Mouse (Mus musculus) embryo, embryonic 10 days (tissue): ENCODE measurements at regions not wholly inside any gene's neighbourhood (a gene's known extent, or its start where the extent isn't known, plus 50 kb on each side); places are given as distances from the start of the nearest gene placed in this dataset.

Experiments used
- DNase-seq: peaks from one replicate; pipeline ENCODE4 v3.0.0-alpha.2; 2015; ENCODE audit warnings: low spot score

DNA sequence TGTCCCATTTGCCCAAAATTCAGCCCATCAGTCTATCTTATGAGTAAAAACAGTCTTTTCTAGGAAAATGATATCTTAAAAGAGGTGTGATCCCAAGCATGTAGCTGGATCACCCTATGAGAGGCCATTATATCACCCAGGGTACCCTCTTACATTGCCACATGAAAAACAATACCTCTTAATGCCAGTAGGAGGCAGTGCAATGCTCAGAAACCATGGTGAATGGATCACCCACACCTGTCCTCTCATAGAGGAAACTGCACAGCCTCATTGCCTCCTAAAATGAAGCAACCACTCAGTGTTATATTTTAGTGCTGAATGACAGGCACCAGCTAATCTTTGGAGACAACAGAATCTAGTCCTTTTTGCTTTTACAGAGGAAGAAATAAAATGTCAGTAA, 114.0 kb upstream of the Nxt1 start:
- no peak for DNase-seq

- DNase-seq: no peak
These were observed 107.8 kb upstream of the Cd93 start for GRCm38 (mm10) chr2:148551207-148551606.

GRCm38 (mm10) chr2:148549618-148550017, 106.3 kb upstream of the Cd93 start:
- DNase-seq: no peak

- DNase-seq: no peak
These were observed 99.0 kb upstream of the Cd93 start for GRCm38 (mm10) chr2:148542340-148542739.

GRCm38 (mm10) chr2:148537914-148538510, 94.6 kb upstream of the Cd93 start:
- no peak for DNase-seq

GRCm38 (mm10) chr2:148537251-148537650, 93.9 kb upstream of the Cd93 start:
- no peak for DNase-seq

DNA sequence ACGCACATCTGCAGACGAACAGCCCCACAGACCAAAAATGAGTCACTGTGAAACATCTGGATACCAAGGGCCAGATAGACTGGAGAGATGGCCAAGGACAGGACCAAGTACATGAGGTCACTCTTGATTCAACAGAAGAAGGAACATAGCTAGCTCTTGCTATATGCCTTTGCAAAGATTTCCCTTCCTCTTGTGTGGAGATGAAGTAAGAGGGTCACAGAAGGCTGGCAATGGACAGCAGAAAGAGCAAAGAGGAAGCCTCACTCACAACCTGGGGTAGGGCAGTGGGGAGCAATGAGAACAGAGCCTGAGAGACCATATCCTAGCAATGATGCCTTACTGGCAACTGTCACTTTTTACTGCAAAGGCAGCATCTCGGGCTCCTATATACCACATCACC, 93.2 kb upstream of the Cd93 start:
- DNase-seq: no peak

GRCm38 (mm10) chr2:148535562-148536180, 92.3 kb upstream of the Cd93 start:
- DNase-seq: peak; percentile 58

DNA sequence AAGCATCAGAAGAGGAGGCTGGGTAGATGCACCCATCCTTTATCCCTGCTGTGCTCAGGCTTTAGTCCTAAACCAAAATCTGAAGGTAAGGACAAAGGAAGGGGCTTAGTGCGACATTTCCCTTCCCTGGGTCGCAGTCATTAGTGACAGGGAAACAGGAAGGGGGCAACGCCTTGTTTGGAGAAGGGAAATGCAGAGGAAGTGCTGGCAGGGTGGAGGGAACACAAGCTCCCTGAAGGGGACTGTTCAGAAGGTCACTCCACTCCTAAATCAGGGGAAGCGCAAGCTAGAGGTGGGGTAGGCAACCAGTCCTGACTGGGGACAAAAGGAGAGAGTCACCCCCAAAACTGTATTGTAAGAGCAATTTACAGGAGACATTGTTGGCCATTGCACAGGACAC, 88.7 kb upstream of the Cd93 start:
- no peak for DNase-seq

GRCm38 (mm10) chr2:148530546-148530945, 87.2 kb upstream of the Cd93 start:
- no peak for DNase-seq

- DNase-seq: peak; percentile 43
These were observed 86.5 kb upstream of the Cd93 start for GRCm38 (mm10) chr2:148529900-148530299.

DNA sequence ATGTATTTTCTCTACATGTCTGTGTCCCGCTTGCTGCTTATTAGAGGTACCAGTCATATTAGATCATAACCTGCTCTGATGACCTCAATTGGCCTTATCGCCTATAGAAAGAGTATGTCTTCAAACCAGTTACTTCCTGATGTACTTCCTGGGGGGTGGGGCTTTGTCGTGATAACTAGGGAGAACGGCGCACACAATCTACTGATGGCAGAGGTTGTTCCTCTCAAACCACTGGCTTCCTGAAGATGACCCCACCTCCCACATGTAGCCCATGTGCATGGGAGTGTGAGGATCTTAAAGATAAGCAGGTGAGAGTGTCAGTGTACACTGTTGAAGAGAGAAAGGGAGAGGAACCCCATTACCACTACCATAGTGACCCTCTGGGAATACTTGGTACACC, 84.4 kb upstream of the Cd93 start:
- DNase-seq: no peak

DNA sequence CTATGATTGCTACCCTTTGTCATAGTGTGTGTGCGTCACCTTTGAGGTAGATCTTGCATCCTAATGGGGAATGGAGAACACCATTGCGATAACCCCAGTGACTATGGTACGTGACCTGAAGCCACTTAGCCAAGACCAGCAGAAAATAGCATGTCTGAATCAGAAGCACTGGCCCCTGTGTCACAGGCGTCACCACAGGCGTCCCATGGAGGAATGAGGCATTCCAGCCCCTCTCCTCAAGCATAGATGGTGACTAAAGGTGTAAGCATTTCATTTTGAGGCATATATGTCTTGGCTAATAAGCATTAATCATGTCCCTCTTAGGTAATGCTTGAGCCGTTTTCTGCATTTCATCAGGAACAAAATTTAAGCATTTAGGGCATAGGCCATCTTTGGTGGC, 82.1 kb upstream of the Cd93 start:
- no peak for DNase-seq

GRCm38 (mm10) chr2:148523401-148523800, 80.0 kb upstream of the Cd93 start:
- no peak for DNase-seq

GRCm38 (mm10) chr2:148522936-148523335, 79.6 kb upstream of the Cd93 start:
- DNase-seq: no peak

DNA sequence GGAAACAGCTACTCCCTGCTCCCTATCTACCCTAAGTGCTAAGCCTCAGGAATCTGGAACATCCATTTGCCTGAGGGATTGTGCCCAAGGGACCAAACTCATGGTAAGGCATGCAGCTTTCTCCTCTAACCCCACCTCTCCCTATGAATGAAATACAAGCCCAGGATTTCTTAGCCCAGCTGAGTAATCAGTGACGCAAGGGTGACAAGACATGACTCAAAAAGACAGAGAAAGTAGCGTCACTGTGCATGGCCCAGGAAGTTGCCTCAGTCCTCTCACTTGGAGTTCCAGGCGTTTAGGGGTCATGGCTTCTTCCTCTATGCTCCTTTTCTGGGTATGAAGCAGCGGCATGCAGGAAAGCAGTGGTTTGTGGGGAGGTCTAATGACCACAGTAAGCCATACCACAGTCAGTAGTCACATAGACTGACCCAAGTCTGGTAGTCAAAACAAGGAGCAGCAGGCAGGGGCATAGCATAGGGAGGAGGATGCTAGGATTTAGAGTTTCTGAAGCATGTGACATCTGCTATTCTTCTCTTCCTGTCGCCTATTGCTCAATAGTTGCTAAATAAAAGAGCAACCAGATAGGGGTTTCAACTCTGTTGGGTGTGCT, 78.7 kb upstream of the Cd93 start:
- DNase-seq: no peak

DNA sequence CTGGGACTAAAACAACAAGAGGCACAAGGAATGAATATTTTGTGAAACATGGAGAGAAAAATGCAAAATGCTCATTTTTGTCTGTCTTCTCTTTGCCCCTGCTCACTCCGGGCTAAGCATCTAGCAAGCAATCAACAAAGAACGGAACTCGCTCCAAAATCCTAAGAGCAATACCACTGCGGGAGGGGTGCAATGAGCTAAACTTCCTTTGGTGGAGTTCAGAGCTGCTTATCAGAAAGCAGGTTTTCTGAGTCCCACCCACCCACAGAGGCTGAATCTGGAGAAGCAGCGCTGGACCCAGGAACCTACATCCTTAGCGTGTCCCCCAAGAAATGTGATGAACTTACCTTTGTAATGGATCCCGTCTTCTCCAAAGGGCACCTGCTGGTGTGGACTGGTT, 76.9 kb upstream of the Cd93 start:
- no peak for DNase-seq

DNA sequence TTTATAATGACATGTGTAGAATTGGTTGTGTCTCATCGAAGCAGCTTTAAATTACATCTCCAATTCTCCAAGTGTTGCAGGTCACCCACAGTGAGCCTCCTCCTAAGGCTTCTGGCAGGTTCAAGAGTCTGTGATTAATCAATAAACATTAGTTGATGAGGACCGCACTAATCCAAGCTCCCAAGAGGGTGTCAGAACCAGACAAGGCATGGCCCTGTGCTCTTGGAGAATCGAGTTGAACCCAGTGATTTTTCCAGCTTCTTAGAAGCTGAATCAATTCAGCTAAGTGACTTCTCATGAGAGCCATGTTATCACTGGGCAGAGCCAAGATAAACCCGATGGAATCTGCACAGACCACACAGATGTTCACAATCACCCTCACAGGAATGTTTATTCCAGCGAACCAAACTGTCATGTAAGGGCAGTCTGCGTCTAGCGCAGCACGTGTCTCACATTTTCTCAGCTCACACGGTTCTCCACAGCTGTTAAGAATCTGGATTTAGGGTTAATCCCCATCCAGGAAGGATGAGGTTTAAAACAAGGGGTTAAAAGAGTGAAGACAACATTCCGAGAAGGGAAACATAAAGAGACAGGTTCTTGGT, 76.4 kb upstream of the Cd93 start:
- peak; percentile 51 for DNase-seq

DNA sequence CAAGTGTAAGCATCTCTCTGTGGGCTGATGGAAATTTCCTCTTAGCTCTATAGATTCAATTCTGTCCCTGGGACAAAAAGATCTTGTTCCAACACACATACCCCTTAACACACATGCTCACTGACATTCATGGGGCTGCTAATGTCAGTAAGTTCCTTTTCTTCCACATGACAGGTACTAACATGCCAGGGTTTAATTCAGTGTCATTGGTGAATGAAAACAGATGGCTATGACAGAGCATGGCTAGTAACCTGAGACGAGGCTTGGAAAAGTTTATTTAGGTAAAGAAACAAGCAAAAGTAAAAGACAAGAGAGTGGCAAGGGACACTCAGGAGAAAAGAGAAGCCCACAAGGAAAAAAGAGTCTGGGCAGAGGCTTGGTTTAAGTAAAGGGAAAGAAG, 74.5 kb upstream of the Cd93 start:
- peak; percentile 30 for DNase-seq

- no peak for DNase-seq
These were observed 66.8 kb upstream of the Cd93 start for GRCm38 (mm10) chr2:148510008-148510681.

DNA sequence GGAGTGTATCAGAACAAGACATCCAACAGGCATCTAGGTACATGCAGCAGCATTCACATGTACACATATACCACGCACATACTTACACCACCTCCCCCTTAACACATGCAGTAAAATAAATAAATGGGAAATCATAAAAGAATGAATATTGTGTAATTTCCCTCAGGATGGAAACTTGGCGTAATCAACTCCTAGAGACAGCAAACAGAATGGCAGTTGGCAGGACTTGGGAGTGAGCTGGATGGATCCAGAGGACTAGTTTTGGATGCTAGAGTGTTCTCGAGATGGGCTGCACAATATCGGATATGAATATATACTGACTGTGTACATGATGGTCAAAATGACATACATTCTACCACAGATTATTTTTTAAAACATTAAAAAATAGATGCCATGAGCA, 66.0 kb upstream of the Cd93 start:
- DNase-seq: no peak

DNA sequence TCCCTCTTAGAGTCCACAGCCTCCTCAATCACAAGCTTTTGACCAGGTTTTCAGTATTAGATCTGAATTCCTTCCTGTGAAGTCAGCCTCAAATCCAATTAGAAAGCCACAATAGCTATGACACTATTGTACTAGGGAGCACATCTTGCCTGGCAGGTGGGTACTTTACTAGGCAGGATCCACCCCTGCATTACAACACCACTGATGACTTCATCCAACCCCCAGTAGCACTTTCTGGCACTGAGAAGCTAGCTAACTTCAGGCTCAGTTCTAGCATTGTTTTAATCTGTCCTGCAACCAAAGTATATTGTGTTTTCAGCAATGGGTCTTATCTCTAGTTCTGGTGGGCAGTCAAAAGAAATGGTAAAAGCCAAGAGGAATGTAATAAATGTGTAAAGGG, 64.2 kb upstream of the Cd93 start:
- DNase-seq: no peak

GRCm38 (mm10) chr2:148506966-148507365, 63.6 kb upstream of the Cd93 start:
- DNase-seq: no peak
